Mouse (Mus musculus) olfactory bulb, adult 2 months (tissue): ENCODE measurements around the gene Det1. TPM values are rescaled to one million over a fixed set of nuclear protein-coding genes. Genes with fewer than 3 reads are reported as not detected.

Experiments
- H3K27ac ChIP-seq: fragments of 200-500 bp; 2 replicates; pipeline ENCODE4 v1.5.1; 2012; ENCODE audit warnings: low read depth, low read length; ENCODE audit not compliant: insufficient read depth
- H3K4me1 ChIP-seq: fragments of 200-500 bp; 2 replicates; pipeline ENCODE4 v1.6.1; 2012; ENCODE audit warnings: low read length; ENCODE audit not compliant: control insufficient read depth, insufficient read depth
- H3K4me3 ChIP-seq: fragments of 200-500 bp; 2 replicates; pipeline ENCODE4 v1.5.1; 2012; ENCODE audit warnings: mild to moderate bottlenecking, low read depth, low read length, moderate library complexity; ENCODE audit not compliant: insufficient read depth
- CTCF ChIP-seq: fragments of 200-500 bp; IDR thresholded peaks from 2 replicates; pipeline ENCODE4 v1.5.1; 2012; ENCODE audit warnings: low read depth, mild to moderate bottlenecking, low read length, moderate library complexity; ENCODE audit not compliant: insufficient read depth
- POLR2A ChIP-seq: fragments of 200-500 bp; IDR thresholded peaks from 2 replicates; pipeline ENCODE4 v1.6.1; 2012; ENCODE audit warnings: mild to moderate bottlenecking, low read depth, low read length, moderate library complexity; ENCODE audit not compliant: insufficient read depth
- WGBS: fragments of 180-500 bp; shearing (Covaris S2); methylation state at CpG from one replicate; pipeline ENCODE4 v1.1.7; 2018; 5-methylcytosine and 5-hydroxymethylcytosine counted together
- polyA plus RNA-seq: library from polyadenylated mRNA; stranded (reverse); fragments of >200 nt; gene quantifications from 2 replicates; pipeline ENCODE4 v1.2.4, GENCODE M21; 2012; ENCODE audit warnings: low replicate concordance; ENCODE audit not compliant: missing spikeins, insufficient read depth, insufficient read length

Det1 gene
- polyA plus RNA-seq, 1 experiment = not detected

DNA sequence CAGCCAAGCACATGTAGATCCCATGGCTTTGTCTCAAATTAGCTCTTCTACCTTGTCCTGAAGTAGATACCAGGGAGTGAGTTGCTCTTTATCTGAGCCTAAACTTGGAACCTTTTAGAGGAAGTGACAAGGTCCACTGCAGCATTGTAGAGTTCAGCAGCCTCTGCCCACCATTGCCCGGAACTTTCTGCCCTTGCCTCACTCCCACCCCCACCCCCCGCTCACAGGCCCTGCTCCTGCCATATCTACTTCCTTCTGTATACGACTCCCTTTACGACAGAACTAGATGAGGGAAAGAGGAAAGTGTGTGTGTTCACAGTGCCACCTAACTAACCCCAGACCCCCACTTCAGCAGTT lies 17.4 kb upstream of the Det1 start:
- TF ChIP-seq POLR2A = no peak
- Histone ChIP-seq H3K4me3 (no peak overlapping the region), H3K4me1 (no peaks in the 10 kb centered on the region), H3K27ac (no peak overlapping the region)
- 95% methylated on average over 4 of the region's 4 CpGs for WGBS

DNA sequence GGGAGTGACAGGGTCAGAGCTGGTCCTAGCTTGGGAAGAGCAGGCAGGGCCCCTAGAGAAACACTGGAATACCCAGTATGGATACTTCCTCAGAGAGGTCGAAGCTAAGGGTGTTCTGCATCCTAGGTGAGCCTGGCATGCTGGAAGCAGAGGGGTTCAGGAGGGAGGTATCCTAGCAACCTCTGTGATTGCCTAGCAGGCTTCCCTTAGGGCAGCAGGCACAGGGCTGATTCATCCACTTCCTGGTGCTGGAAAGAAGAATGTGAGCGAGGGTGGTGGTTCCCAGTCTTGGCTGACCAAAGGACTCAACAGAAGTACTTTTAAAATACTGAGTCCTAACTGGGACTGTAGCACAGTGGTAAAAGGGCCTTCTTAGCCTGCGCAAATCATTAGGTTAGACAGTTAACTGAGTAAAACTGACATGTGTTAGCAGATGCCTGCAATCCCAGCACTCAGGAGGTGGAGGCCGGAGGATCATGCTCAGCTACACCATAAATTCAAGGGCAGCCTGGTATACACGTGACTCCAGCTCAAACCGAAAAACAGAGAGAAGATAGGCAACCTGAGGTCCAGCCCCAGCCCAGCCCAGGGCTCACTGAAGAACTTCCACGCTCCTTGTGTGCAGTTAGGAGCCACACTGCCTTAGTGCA lies 16.9 kb upstream of the Det1 start:
- no peak overlapping the region for H3K27ac ChIP-seq
- no peaks in the 10 kb centered on the region for H3K4me1 ChIP-seq
- WGBS = 74% methylated on average over 7 of the region's 7 CpGs
- TF ChIP-seq POLR2A (no peak), CTCF (no peak)
- no peak overlapping the region for H3K4me3 ChIP-seq

DNA sequence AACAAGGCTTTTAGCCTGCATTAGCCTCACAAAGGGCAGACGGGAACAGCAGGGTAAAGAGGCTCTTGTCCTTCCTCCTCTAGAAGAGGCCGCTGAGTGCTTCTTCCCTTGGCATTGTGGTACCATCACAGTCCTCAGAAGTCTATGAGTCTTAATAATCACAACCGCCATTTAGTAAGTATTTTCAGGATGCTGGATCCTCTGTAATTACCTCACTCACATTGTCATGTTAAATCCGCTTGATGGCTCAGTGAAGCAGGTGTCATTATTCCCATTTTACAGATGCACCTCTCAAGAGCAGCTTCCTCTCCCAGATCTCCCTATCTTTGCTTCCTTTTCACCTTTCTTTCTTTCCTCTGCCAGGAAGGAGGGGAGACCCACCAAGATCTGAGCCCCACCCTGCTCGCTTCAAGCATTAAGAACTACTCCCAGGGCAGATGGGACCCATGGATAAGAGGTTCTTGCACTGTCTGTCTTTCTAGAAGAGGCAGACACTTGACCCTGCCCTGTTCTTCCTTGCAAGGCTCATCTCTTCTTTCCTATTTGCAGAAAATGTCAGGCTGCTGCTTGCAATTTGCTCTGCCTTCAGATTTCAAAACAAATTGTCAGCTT lies 8.1 kb upstream of the Det1 start:
- no peak overlapping the region for H3K4me3 ChIP-seq
- TF ChIP-seq CTCF (no peak), POLR2A (no peak)
- no peak overlapping the region for H3K27ac ChIP-seq
- H3K4me1 ChIP-seq = no peaks in the 10 kb centered on the region
- 71% methylated on average over 5 of the region's 5 CpGs for WGBS

DNA sequence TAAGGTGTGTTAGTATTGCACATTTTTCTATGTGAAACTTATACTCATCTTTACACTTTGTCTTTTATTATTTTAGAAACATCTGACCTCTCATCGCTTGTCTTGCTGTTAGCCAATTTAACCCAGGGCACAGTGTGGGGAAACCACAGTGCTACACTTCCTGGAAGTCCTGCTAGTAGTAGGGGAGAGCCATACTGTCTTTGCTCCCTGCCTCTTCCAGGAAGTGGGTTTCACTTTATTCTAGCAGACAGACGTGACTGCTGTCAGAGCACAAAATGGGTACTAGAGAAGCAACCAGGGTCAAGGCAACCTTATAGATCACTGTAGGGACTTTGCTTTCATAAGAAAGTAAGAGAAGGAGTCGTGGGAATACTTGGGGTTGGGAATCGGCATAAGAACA lies 7.0 kb upstream of the Det1 start:
- Histone ChIP-seq H3K4me1 (no peaks in the 10 kb centered on the region), H3K4me3 (no peak overlapping the region), H3K27ac (no peak overlapping the region)
- 72% methylated on average over 4 of the region's 4 CpGs for WGBS
- TF ChIP-seq CTCF = no peak
- TF ChIP-seq POLR2A = no peak

DNA sequence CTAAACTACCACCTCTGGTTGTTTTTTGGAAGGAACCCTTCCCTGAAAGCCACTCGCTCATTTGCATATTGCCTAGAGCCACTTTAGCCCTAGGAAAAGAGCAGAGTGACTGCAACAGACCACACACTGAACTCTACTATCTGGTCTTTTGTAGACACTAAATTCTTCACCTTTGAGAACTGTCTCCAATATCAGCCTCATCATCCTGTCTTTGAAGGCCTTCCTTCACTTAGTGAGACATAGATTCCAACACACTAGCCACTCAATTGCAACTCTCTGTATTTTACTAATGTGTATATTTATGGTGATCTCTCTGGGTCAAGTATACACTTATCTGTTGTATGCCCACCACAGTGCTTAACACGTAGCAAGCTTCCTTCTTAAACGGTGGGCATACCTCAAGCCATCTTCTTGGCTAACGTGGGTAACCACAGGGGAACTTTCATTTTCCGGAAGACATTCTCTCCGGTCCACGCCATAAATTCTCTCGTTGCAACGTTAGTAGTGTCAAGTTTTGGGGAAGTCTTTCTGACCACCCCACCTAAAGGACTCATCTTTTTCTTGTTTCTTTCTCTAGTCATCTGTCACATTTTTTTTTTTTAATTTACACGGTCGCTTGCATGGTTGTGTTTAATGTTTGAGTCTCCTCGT lies 872 bp downstream of the Det1 start:
- no peaks in the 10 kb centered on the region for H3K4me1 ChIP-seq
- peak overlapping the region; percentile 73; the same call in 1 of the 2 replicates for H3K27ac ChIP-seq
- H3K4me3 ChIP-seq = peak overlapping the region; percentile 86
- WGBS = 30% methylated on average over 12 of the region's 12 CpGs
- TF ChIP-seq POLR2A (no peak), CTCF (no peak)

DNA sequence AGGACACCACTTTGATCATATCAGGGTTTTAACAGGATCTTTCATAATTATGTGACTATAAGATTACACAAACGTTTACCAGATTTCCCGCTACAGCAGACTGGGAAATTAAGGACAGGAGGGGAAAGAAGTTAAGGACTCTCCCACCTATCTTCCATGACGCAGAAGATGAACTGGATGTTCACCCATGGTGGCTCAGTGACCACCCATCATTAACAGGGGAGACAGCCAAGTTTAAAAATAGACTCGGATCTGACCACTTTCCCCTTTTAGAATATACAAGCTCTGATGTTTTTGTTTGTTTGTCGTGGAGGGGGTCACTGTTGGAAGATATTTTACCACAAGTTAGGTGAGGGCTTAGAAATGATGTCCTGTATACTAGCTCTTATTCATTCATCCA lies 5.5 kb downstream of the Det1 start:
- Histone ChIP-seq H3K4me3 (no peak overlapping the region), H3K27ac (no peak overlapping the region), H3K4me1 (no peaks in the 10 kb centered on the region)
- TF ChIP-seq CTCF = no peak
- TF ChIP-seq POLR2A = no peak
- 84% methylated on average over 5 of the region's 5 CpGs for WGBS

DNA sequence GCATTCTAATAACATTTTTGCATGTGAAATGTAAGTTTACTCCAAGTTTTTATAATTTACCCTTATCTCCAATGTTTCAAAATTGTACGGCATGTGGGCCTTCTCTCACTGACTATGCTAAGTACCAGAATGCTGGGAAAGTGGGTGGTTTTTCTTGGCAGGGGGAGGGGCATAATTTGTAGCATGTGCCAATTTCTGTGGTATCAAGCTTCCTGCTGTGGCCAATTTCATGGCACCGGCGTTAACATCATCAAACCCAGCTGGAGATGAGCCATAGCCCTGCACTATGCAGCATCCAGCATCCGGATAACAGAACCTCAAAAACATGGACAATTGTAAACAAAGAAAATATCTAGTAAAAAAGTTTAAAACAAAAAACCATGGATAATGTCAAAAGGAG lies 9.8 kb downstream of the Det1 start:
- TF ChIP-seq POLR2A = no peak
- no peak for TF ChIP-seq CTCF
- H3K27ac ChIP-seq = no peak overlapping the region
- 67% methylated on average over 4 of the region's 4 CpGs for WGBS

DNA sequence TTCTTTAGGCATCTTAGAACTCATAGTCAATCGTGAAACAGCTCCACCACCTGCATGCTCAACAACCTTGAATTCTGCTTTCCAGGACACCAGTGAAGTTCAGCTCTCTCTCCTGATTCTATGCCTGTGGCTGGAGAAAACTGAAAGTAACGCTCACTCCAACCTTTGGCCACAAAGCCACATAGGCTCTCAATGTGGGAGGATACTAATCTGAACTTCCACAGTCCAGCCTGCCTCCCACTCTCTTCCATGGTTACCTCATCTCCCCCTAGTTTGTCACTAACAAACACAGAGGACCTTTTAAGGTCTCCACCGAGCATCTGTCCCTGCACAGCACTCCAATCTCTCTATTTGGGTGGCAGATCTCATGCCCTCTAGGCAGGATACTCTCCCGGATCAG lies 11.4 kb downstream of the Det1 start:
- H3K4me3 ChIP-seq = no peak overlapping the region
- no peak overlapping the region for H3K27ac ChIP-seq
- WGBS = 86% methylated on average over 4 of the region's 4 CpGs
- TF ChIP-seq POLR2A = no peak
- TF ChIP-seq CTCF = no peak
- no peaks in the 10 kb centered on the region; the same call in 1 of the 2 replicates for H3K4me1 ChIP-seq

More for the DNA sequence above, 9.8 kb downstream of the Det1 start:
- Histone ChIP-seq H3K4me3 (no peak overlapping the region), H3K4me1 (no peaks in the 10 kb centered on the region; the same call in 1 of the 2 replicates)

DNA sequence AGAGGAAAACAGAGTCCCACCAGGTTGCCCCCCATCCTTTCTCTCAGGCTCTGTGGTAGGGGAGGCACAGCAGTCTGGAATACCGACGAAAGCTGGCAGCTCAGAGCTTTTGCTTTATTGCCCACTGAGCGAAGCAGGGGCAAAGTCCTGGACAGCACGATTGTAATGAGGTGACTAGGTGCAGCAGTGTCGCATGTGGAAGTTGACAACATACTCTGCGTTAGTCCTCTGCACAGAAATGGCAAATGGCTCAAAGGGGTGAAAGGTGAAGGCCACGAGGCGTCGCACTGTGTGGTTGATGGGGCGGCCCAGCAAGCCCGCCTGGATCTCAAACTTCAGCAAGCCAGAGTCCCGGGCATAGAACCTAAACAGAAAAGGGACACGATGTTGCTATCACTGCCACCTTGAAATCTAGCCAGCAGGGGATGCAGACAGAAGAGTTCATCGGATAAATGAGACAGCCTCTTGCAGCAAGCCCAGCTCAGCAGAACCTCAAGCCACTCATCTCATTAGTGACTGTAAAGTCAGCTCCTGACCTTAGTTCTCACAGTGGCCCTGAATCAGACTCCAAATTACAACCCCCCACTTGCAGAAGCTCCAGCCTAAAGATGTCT lies 19.2 kb downstream of the Det1 start:
- WGBS = 92% methylated on average over 14 of the region's 14 CpGs
- Histone ChIP-seq H3K27ac (no peak overlapping the region), H3K4me1 (peaks cover 10% of the 10 kb centered on the region), H3K4me3 (no peak overlapping the region)
- TF ChIP-seq POLR2A (no peak), CTCF (no peak)
